Mouse (Mus musculus): ENCODE data around the gene B230217C12Rik. TPM values are rescaled to one million over a fixed set of nuclear protein-coding genes. Genes with fewer than 3 reads are reported as not detected.
"Not testable (repeated sequence)": the region's sequence is repeated elsewhere in the genome, so short reads cannot be mapped to it uniquely, and the experiment has no call there.

Gene B230217C12Rik
- total and polyA plus RNA-seq, 2 experiments, result 0.09 to 0.29 TPM

GRCm38 (mm10) chr11:97829365-97829764 lies 11.2 kb upstream of the B230217C12Rik start:
- no peak overlapping the region for H3K4me3 ChIP-seq (ENCODE audit: insufficient read depth, low read depth, low read length)
- no peaks in the 10 kb centered on the region for H3K27me3 ChIP-seq (ENCODE audit: control insufficient read depth, insufficient read depth, low read length)
- H3K36me3 ChIP-seq (ENCODE audit: control insufficient read depth, insufficient read depth, low read length), result peaks cover 12% of the 10 kb centered on the region
- H3K27ac ChIP-seq (replicated peaks; ENCODE audit: insufficient read depth, low read depth, low read length), result no peak overlapping the region
- peaks cover 14% of the 10 kb centered on the region; the same call in 1 of the 2 replicates for H3K79me2 ChIP-seq (ENCODE audit: control insufficient read depth, insufficient read depth, low read length)
- WGBS, result 90% methylated on average over 7 of the region's 7 CpGs
- peaks cover 12% of the 10 kb centered on the region for H3K4me1 ChIP-seq (ENCODE audit: control insufficient read depth, insufficient read depth, low read length)
- TF ChIP-seq POLR2A (IDR thresholded peaks at IDR 0.05; ENCODE audit: extremely low read depth, insufficient read depth, low read length) (no peak), CTCF (IDR thresholded peaks at IDR 0.05; ENCODE audit: low read depth, low read length) (no peak)
- H3K9ac ChIP-seq (ENCODE audit: low read depth, low read length), result no peak overlapping the region
- no peak for DNase-seq (ENCODE audit: extremely low read depth, low read depth, low spot score)

- Histone ChIP-seq H3K27me3 (ENCODE audit: control insufficient read depth, insufficient read depth, low read length) (no peaks in the 10 kb centered on the region), H3K27ac (replicated peaks; ENCODE audit: insufficient read depth, low read depth, low read length) (peak overlapping the region; percentile 55; the same call in 1 of the 2 replicates), H3K9ac (ENCODE audit: low read depth, low read length) (no peak overlapping the region), H3K36me3 (ENCODE audit: control insufficient read depth, insufficient read depth, low read length) (peaks cover 17% of the 10 kb centered on the region), H3K4me1 (ENCODE audit: control insufficient read depth, insufficient read depth, low read length) (peaks cover 12% of the 10 kb centered on the region), H3K79me2 (ENCODE audit: control insufficient read depth, insufficient read depth, low read length) (peaks cover 12% of the 10 kb centered on the region; the same call in 1 of the 2 replicates), H3K4me3 (ENCODE audit: insufficient read depth, low read depth, low read length) (no peak overlapping the region)
- TF ChIP-seq POLR2A (IDR thresholded peaks at IDR 0.05; ENCODE audit: extremely low read depth, insufficient read depth, low read length) (no peak), CTCF (IDR thresholded peaks at IDR 0.05; ENCODE audit: low read depth, low read length) (no peak)
- DNase-seq (ENCODE audit: extremely low read depth, low read depth, low spot score), result peak; percentile 33
- WGBS, result 68% methylated on average over 12 of the region's 12 CpGs
Observed at GRCm38 (mm10) chr11:97829913-97830476, 10.6 kb upstream of the B230217C12Rik start.

- Histone ChIP-seq H3K79me2 (ENCODE audit: control insufficient read depth, insufficient read depth, low read length) (peaks cover 11% of the 10 kb centered on the region; the same call in 1 of the 2 replicates), H3K27me3 (ENCODE audit: control insufficient read depth, insufficient read depth, low read length) (no peaks in the 10 kb centered on the region), H3K9ac (ENCODE audit: low read depth, low read length) (no peak overlapping the region), H3K4me1 (ENCODE audit: control insufficient read depth, insufficient read depth, low read length) (peaks cover 12% of the 10 kb centered on the region), H3K27ac (replicated peaks; ENCODE audit: insufficient read depth, low read depth, low read length) (no peak overlapping the region; the same call in 1 of the 2 replicates), H3K4me3 (ENCODE audit: insufficient read depth, low read depth, low read length) (no peak overlapping the region), H3K36me3 (ENCODE audit: control insufficient read depth, insufficient read depth, low read length) (peaks cover 20% of the 10 kb centered on the region)
- TF ChIP-seq CTCF (IDR thresholded peaks at IDR 0.05; ENCODE audit: low read depth, low read length) (no peak), POLR2A (IDR thresholded peaks at IDR 0.05; ENCODE audit: extremely low read depth, insufficient read depth, low read length) (no peak)
- DNase-seq (ENCODE audit: extremely low read depth, low read depth, low spot score), result no peak
- 82% methylated on average over 6 of the region's 6 CpGs for WGBS
Observed at GRCm38 (mm10) chr11:97830501-97830900, 10.1 kb upstream of the B230217C12Rik start.

- peaks cover 17% of the 10 kb centered on the region for H3K36me3 ChIP-seq (ENCODE audit: control insufficient read depth, insufficient read depth, low read length)
Observed at GRCm38 (mm10) chr11:97832001-97832400, 8.6 kb upstream of the B230217C12Rik start.

GRCm38 (mm10) chr11:97833352-97833751 lies 7.2 kb upstream of the B230217C12Rik start:
- Histone ChIP-seq H3K4me3 (ENCODE audit: insufficient read depth, low read depth, low read length) (no peak overlapping the region), H3K9ac (ENCODE audit: low read depth, low read length) (no peak overlapping the region), H3K27ac (replicated peaks; ENCODE audit: insufficient read depth, low read depth, low read length) (no peak overlapping the region), H3K36me3 (ENCODE audit: control insufficient read depth, insufficient read depth, low read length) (peaks cover 17% of the 10 kb centered on the region), H3K79me2 (ENCODE audit: control insufficient read depth, insufficient read depth, low read length) (peaks cover 3% of the 10 kb centered on the region; the same call in 1 of the 2 replicates), H3K27me3 (ENCODE audit: control insufficient read depth, insufficient read depth, low read length) (no peaks in the 10 kb centered on the region), H3K4me1 (ENCODE audit: control insufficient read depth, insufficient read depth, low read length) (peaks cover 14% of the 10 kb centered on the region)
- WGBS, result 97% methylated on average over 15 of the region's 15 CpGs
- DNase-seq (ENCODE audit: extremely low read depth, low read depth, low spot score), result no peak
- no peak for TF ChIP-seq CTCF (IDR thresholded peaks at IDR 0.05; ENCODE audit: low read depth, low read length)
- no peak for TF ChIP-seq POLR2A (IDR thresholded peaks at IDR 0.05; ENCODE audit: extremely low read depth, insufficient read depth, low read length)

More at GRCm38 (mm10) chr11:97832001-97832400, 8.6 kb upstream of the B230217C12Rik start:
- no peak for TF ChIP-seq POLR2A (IDR thresholded peaks at IDR 0.05; ENCODE audit: extremely low read depth, insufficient read depth, low read length)
- no peak for TF ChIP-seq CTCF (IDR thresholded peaks at IDR 0.05; ENCODE audit: low read depth, low read length)
- H3K27ac ChIP-seq (replicated peaks; ENCODE audit: insufficient read depth, low read depth, low read length), result peak overlapping the region; percentile 23
- H3K27me3 ChIP-seq (ENCODE audit: control insufficient read depth, insufficient read depth, low read length), result no peaks in the 10 kb centered on the region
- no peak overlapping the region for H3K9ac ChIP-seq (ENCODE audit: low read depth, low read length)
- peaks cover 14% of the 10 kb centered on the region for H3K4me1 ChIP-seq (ENCODE audit: control insufficient read depth, insufficient read depth, low read length)
- DNase-seq (ENCODE audit: extremely low read depth, low read depth, low spot score), result no peak
- WGBS, result 47% methylated on average over 11 of the region's 11 CpGs
- H3K79me2 ChIP-seq (ENCODE audit: control insufficient read depth, insufficient read depth, low read length), result peaks cover 5% of the 10 kb centered on the region; the same call in 1 of the 2 replicates
- no peak overlapping the region for H3K4me3 ChIP-seq (ENCODE audit: insufficient read depth, low read depth, low read length)

DNA sequence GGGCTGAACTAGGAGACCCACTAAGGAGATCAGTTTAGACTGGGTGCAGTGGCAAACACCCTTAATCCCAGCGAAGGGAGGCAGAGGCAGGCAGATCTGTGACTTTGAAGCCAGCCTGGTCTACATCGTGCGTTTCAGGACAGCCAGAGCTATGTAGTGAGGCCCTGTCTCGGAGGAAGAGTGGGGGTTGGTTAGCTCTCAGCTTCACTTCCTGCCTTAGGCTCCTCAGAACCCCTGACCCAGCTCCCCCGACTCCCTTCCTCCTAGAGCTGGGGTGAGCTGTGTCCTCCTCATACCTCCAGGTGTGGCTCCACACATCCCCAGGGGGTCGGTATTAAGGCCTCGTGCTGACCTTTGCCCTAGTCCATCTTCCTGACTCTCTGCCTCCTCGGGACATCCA lies 4.0 kb upstream of the B230217C12Rik start:
- Histone ChIP-seq H3K4me1 (ENCODE audit: control insufficient read depth, insufficient read depth, low read length) (peaks cover 16% of the 10 kb centered on the region), H3K9ac (ENCODE audit: low read depth, low read length) (no peak overlapping the region), H3K27me3 (ENCODE audit: control insufficient read depth, insufficient read depth, low read length) (no peaks in the 10 kb centered on the region), H3K27ac (replicated peaks; ENCODE audit: insufficient read depth, low read depth, low read length) (peak overlapping the region; percentile 29), H3K36me3 (ENCODE audit: control insufficient read depth, insufficient read depth, low read length) (peaks cover 17% of the 10 kb centered on the region), H3K79me2 (ENCODE audit: control insufficient read depth, insufficient read depth, low read length) (peaks cover 3% of the 10 kb centered on the region; the same call in 1 of the 2 replicates), H3K4me3 (ENCODE audit: insufficient read depth, low read depth, low read length) (no peak overlapping the region)
- no peak for TF ChIP-seq POLR2A (IDR thresholded peaks at IDR 0.05; ENCODE audit: extremely low read depth, insufficient read depth, low read length)
- no peak for TF ChIP-seq CTCF (IDR thresholded peaks at IDR 0.05; ENCODE audit: low read depth, low read length)
- 60% methylated on average over 8 of the region's 8 CpGs for WGBS
- no peak for DNase-seq (ENCODE audit: extremely low read depth, low read depth, low spot score)

GRCm38 (mm10) chr11:97837051-97837450 lies 3.5 kb upstream of the B230217C12Rik start:
- not testable (repeated sequence) for H3K27me3 ChIP-seq (ENCODE audit: control insufficient read depth, insufficient read depth, low read length); H3K9ac ChIP-seq (ENCODE audit: low read depth, low read length); H3K4me3 ChIP-seq (ENCODE audit: insufficient read depth, low read depth, low read length); H3K79me2 ChIP-seq (ENCODE audit: control insufficient read depth, insufficient read depth, low read length)
- 46% methylated on average over 9 of the region's 9 CpGs for WGBS
- peak; percentile 22 for DNase-seq (ENCODE audit: extremely low read depth, low read depth, low spot score)
- Histone ChIP-seq H3K27ac (replicated peaks; ENCODE audit: insufficient read depth, low read depth, low read length) (peak overlapping the region; percentile 46), H3K36me3 (ENCODE audit: control insufficient read depth, insufficient read depth, low read length) (peaks cover 17% of the 10 kb centered on the region), H3K4me1 (ENCODE audit: control insufficient read depth, insufficient read depth, low read length) (peaks cover 11% of the 10 kb centered on the region)
